Mouse (Mus musculus) cerebellum, adult 2 months (tissue): ENCODE results near the gene Ahsg.

ENCODE experiments used
- CTCF ChIP-seq: fragments of 200-500 bp; IDR thresholded peaks from 2 replicates; pipeline ENCODE4 v1.5.1; 2011; ENCODE audit warnings: low read depth, mild to moderate bottlenecking, control low read depth, low read length, moderate library complexity, borderline replicate concordance; ENCODE audit not compliant: insufficient read depth
- POLR2A ChIP-seq: fragments of 200-500 bp; IDR thresholded peaks from 2 replicates; pipeline ENCODE4 v1.6.1; 2011; ENCODE audit warnings: low read length, control low read depth, borderline replicate concordance; ENCODE audit not compliant: insufficient read depth

DNA sequence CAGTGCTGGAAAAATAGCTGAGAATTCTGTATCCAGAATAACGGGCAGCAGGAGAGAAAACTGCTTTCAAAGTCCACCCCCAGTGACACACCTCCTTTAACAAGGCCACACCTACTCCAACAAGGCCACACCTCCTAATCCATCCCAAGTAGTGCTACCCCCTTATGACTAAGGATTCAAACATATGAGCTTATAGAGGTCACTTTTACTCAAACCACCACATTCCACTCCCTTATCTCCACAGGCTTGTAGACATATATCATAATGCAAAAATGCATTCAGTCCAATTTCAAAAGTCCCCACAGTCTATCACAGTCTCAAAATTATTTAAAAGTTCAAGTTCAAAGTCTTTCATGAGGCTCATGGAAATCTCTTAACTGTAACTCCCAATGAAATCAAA, 43.4 kb upstream of the Ahsg start:
- no peak for TF ChIP-seq CTCF
- TF ChIP-seq POLR2A = no peak
